ENCODE assay signal across 10 mouse cellular contexts in genomic region chr8:120426105-120426504, GRCm38 (mm10).
DNase-seq lines count a peak whose midpoint lies in the region; ATAC-seq lines count a peak whose summit lies in the region.
"Had no signal": no experiment of that assay in that cellular context is flagged by ENCODE, and none has a peak within 500 bp of the region (broad histone marks: within the 10 kb centered on the region; RNA-seq: fewer than 3 reads in every experiment).

No protein-coding gene starts in this region.

- H3K27ac ChIP-seq in heart, embryonic 13.5 days (replicated peaks): peak overlapping the region; percentile 89
- H3K27ac ChIP-seq in embryonic facial prominence, embryonic 11.5 days (replicated peaks; ENCODE audit: low read depth, low read length): peak overlapping the region; percentile 81
- peak overlapping the region; percentile 89 for H3K27ac ChIP-seq in hindbrain, embryonic 15.5 days (replicated peaks)
- H3K27ac ChIP-seq in midbrain, embryonic 11.5 days (ENCODE audit: low read depth, low read length): peak overlapping the region; percentile 87

- 0 out of 2 replicates have a peak, but pooled peaks cover 5% of the 10 kb centered on the region for H3K27me3 ChIP-seq in heart, embryonic 13.5 days (replicated peaks)
- H3K27me3 ChIP-seq in embryonic facial prominence, embryonic 11.5 days (ENCODE audit: control insufficient read depth, insufficient read depth, low read length): no peaks in the 10 kb centered on the region
- no peaks in the 10 kb centered on the region for H3K27me3 ChIP-seq in hindbrain, embryonic 15.5 days
- peaks cover 2% of the 10 kb centered on the region; the same call in 1 of the 2 replicates for H3K27me3 ChIP-seq in midbrain, embryonic 11.5 days (ENCODE audit: control insufficient read depth, insufficient read depth, low read length)

- no peak overlapping the region for H3K4me3 ChIP-seq in heart, embryonic 13.5 days
- H3K4me3 ChIP-seq in embryonic facial prominence, embryonic 11.5 days (ENCODE audit: low read depth, low read length): no peak overlapping the region
- no peak overlapping the region for H3K4me3 ChIP-seq in hindbrain, embryonic 15.5 days
- no peak overlapping the region for H3K4me3 ChIP-seq in midbrain, embryonic 11.5 days (ENCODE audit: low read depth, low read length)
- H3K4me3 ChIP-seq: myocyte had no signal

- peaks cover 63% of the 10 kb centered on the region for H3K4me1 ChIP-seq in heart, embryonic 13.5 days
- peaks cover 46% of the 10 kb centered on the region for H3K4me1 ChIP-seq in embryonic facial prominence, embryonic 11.5 days (ENCODE audit: control insufficient read depth, insufficient read depth, low read length)
- peaks cover 71% of the 10 kb centered on the region for H3K4me1 ChIP-seq in hindbrain, embryonic 15.5 days (replicated peaks)
- peaks cover 71% of the 10 kb centered on the region for H3K4me1 ChIP-seq in midbrain, embryonic 11.5 days (ENCODE audit: control insufficient read depth, insufficient read depth, low read length)

- intact Hi-C loops in heart, postnatal 25 days (cut with DNase I): no loop called here

- peak overlapping the region; percentile 67 for H3K9ac ChIP-seq in heart, embryonic 13.5 days
- H3K9ac ChIP-seq in embryonic facial prominence, embryonic 11.5 days (replicated peaks; ENCODE audit: low read length): no peak overlapping the region; the same call in 1 of the 2 replicates
- H3K9ac ChIP-seq in hindbrain, embryonic 15.5 days: 0 out of 2 replicates have a peak overlapping the region, but pooled peaks have one; percentile 19
- H3K9ac ChIP-seq in midbrain, embryonic 11.5 days (ENCODE audit: low read length): peak overlapping the region; percentile 33; the same call in 1 of the 2 replicates

- no peaks in the 10 kb centered on the region for H3K36me3 ChIP-seq in heart, embryonic 13.5 days
- no peaks in the 10 kb centered on the region for H3K36me3 ChIP-seq in embryonic facial prominence, embryonic 11.5 days (replicated peaks; ENCODE audit: control insufficient read depth, insufficient read depth, low read depth, low read length)
- H3K36me3 ChIP-seq in hindbrain, embryonic 15.5 days: no peaks in the 10 kb centered on the region
- H3K36me3 ChIP-seq in midbrain, embryonic 11.5 days (ENCODE audit: control insufficient read depth, insufficient read depth, low read length): no peaks in the 10 kb centered on the region

- no peak overlapping the region; the same call in 1 of the 2 replicates for H3K4me2 ChIP-seq in heart, embryonic 13.5 days
- H3K4me2 ChIP-seq in embryonic facial prominence, embryonic 11.5 days (ENCODE audit: low read depth, low read length): no peak overlapping the region
- peak overlapping the region; percentile 4; the same call in 1 of the 2 replicates for H3K4me2 ChIP-seq in hindbrain, embryonic 15.5 days
- H3K4me2 ChIP-seq in midbrain, embryonic 11.5 days: peak overlapping the region; percentile 4; the same call in 1 of the 2 replicates

- DNase-seq in heart, postnatal 25 days (ENCODE audit: low spot score): no peak
- no peak for DNase-seq in embryonic facial prominence, embryonic 11.5 days (ENCODE audit: low spot score)
- no peak for DNase-seq in midbrain, embryonic 11.5 days (ENCODE audit: low spot score, missing footprints)
- DNase-seq in testis, postnatal 10 days (ENCODE audit: low spot score): no peak
- DNase-seq in layer of hippocampus, adult 8-10 months (ENCODE audit: low spot score in 2 of 2): no peak
- no peak for DNase-seq in spleen, postnatal 4 days (ENCODE audit: low spot score in 2 of 2)
- DNase-seq: cerebellum, adult 18-20 months had no signal

- no peaks in the 10 kb centered on the region for H3K9me3 ChIP-seq in heart, embryonic 13.5 days
- no peaks in the 10 kb centered on the region for H3K9me3 ChIP-seq in embryonic facial prominence, embryonic 11.5 days (replicated peaks; ENCODE audit: control insufficient read depth, low read length)
- no peaks in the 10 kb centered on the region for H3K9me3 ChIP-seq in hindbrain, embryonic 15.5 days
- no peaks in the 10 kb centered on the region for H3K9me3 ChIP-seq in midbrain, embryonic 11.5 days (ENCODE audit: control insufficient read depth, low read length)

- ATAC-seq in heart, embryonic 13.5 days (ENCODE audit: extremely low read depth, insufficient number of reproducible peaks, low FRiP score, low TSS enrichment): no peak
- no peak for ATAC-seq in embryonic facial prominence, embryonic 11.5 days (replicated peaks; ENCODE audit: insufficient number of reproducible peaks, low FRiP score, low TSS enrichment, low read depth)
- no peak for ATAC-seq in hindbrain, embryonic 15.5 days (ENCODE audit: low FRiP score, low read depth)
- ATAC-seq in midbrain, embryonic 11.5 days (ENCODE audit: low FRiP score): no peak; the same call in 1 of the 2 replicates

- WGBS in heart, embryonic 13.5 days: 28% methylated on average over 1 of the region's 1 CpGs
- WGBS in embryonic facial prominence, embryonic 11.5 days: 15% methylated on average over 1 of the region's 1 CpGs
- WGBS in hindbrain, embryonic 15.5 days: 68% methylated on average over 1 of the region's 1 CpGs
- WGBS in midbrain, embryonic 11.5 days: 24% methylated on average over 1 of the region's 1 CpGs

Comparison
In these comparisons a context has a peak if more than half of its experiments do, and no peak if none do; other contexts are left out.
1. H3K4me2 ChIP-seq: peak in hindbrain, embryonic 15.5 days (single experiment) and midbrain, embryonic 11.5 days (single experiment); none in heart, embryonic 13.5 days (single experiment) and embryonic facial prominence, embryonic 11.5 days (single experiment).
2. Peak in every context shown above with its lines, with median percentiles within 50 percentile points of each other: H3K27ac ChIP-seq.